Mouse (Mus musculus): ENCODE measurements at regions not wholly inside any gene's neighbourhood (a gene's known extent, or its start where the extent isn't known, plus 50 kb on each side); places are given as distances from the start of the nearest gene placed in this dataset.

DNA sequence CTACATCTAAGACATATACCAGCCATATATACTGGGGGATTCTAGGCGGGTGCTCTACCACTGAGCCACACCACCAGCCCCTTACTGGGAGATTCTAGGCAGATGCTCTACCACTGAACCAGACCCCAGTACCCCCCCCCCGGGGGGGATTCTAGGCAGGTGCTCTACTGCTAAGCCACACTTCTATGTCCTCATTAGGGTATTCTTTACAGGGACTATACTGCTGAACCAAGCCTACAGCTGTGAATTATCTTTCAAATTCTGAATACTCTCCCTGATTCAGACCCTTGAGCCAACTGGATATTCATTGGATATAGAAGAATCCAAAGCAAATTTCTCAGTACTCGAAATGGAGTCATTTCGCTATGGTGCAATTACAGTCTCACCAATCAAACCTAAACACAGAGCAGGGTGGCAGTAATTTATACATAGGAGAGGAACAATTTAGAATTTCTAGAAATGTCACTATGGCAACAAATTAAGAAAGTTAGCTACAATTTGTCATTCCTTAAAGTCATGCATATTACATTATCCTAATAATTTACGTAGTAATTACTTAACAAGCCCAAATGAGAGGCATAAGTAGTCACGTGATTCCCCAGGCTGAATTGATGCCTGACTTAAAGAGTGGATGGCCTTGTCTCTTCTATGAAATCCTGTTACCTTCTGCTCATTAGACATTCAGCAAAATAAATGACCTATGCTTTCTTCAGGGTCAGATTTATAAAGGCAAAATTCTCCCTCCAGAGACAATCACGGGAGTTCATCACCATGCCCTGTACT lies 436.8 kb upstream of the Castor2 start:
- Histone ChIP-seq H3K27me3 (replicated peaks) (no peaks in the 10 kb centered on the region), H3K4me3 (replicated peaks) (no peak overlapping the region), H3K36me3 (replicated peaks; ENCODE audit: low read length) (no peaks in the 10 kb centered on the region), H3K9me3 (peaks cover 40% of the 10 kb centered on the region), H3K4me1 (no peaks in the 10 kb centered on the region)
- TF ChIP-seq GATA1 (IDR thresholded peaks at IDR 0.05; ENCODE audit: borderline replicate concordance, low read length) = no peak
- no peak for TF ChIP-seq FLI1 (IDR thresholded peaks at IDR 0.05; ENCODE audit: low read length)

GRCm38 (mm10) chr5:133660351-133660750 lies 439.2 kb upstream of the Castor2 start:
- Histone ChIP-seq H3K36me3 (replicated peaks; ENCODE audit: low read length) (no peaks in the 10 kb centered on the region), H3K4me3 (replicated peaks) (no peak overlapping the region), H3K4me1 (no peaks in the 10 kb centered on the region), H3K9me3 (peaks cover 45% of the 10 kb centered on the region), H3K27me3 (replicated peaks) (no peaks in the 10 kb centered on the region)
- no peak for TF ChIP-seq GATA1 (IDR thresholded peaks at IDR 0.05; ENCODE audit: borderline replicate concordance, low read length)
- no peak for TF ChIP-seq FLI1 (IDR thresholded peaks at IDR 0.05; ENCODE audit: low read length)

DNA sequence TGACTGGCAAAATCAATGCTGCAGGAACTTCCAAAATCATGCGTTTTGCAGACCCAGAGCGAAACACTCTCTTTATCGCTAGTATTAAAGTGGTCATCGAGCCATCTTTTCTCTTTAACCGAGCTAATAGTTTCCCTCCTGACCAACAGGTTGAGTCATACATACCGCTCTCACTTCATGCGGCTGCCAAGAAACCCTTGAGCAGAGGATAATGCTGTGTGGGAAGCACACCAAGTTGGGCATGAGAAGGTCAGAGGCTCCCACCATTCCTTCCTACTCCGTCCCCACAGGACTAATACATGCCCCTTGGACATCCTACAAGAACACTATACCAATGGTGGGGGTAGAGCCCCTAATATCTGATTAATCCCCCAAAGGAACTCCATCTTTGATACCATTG lies 442.7 kb upstream of the Castor2 start:
- peaks cover 65% of the 10 kb centered on the region for H3K9me3 ChIP-seq
- no peaks in the 10 kb centered on the region for H3K27me3 ChIP-seq (replicated peaks)
- H3K36me3 ChIP-seq (replicated peaks; ENCODE audit: low read length) = no peaks in the 10 kb centered on the region
- TF ChIP-seq FLI1 (IDR thresholded peaks at IDR 0.05; ENCODE audit: low read length) = no peak
- no peak for TF ChIP-seq GATA1 (IDR thresholded peaks at IDR 0.05; ENCODE audit: borderline replicate concordance, low read length)
- H3K4me1 ChIP-seq = no peaks in the 10 kb centered on the region
- H3K4me3 ChIP-seq (replicated peaks) = no peak overlapping the region

- H3K4me3 ChIP-seq (replicated peaks) = no peak overlapping the region
- no peaks in the 10 kb centered on the region for H3K36me3 ChIP-seq (replicated peaks; ENCODE audit: low read length)
- peaks cover 63% of the 10 kb centered on the region for H3K9me3 ChIP-seq
- no peaks in the 10 kb centered on the region for H3K4me1 ChIP-seq
- no peak for TF ChIP-seq GATA1 (IDR thresholded peaks at IDR 0.05; ENCODE audit: borderline replicate concordance, low read length)
- no peak for TF ChIP-seq FLI1 (IDR thresholded peaks at IDR 0.05; ENCODE audit: low read length)
- H3K27me3 ChIP-seq (replicated peaks) = no peaks in the 10 kb centered on the region
Measured at GRCm38 (mm10) chr5:133653431-133653830, 446.1 kb upstream of the Castor2 start.

- Histone ChIP-seq H3K9me3 (peaks cover 62% of the 10 kb centered on the region), H3K27me3 (replicated peaks) (no peaks in the 10 kb centered on the region), H3K4me1 (no peaks in the 10 kb centered on the region), H3K36me3 (replicated peaks; ENCODE audit: low read length) (no peaks in the 10 kb centered on the region), H3K4me3 (replicated peaks) (no peak overlapping the region)
- no peak for TF ChIP-seq GATA1 (IDR thresholded peaks at IDR 0.05; ENCODE audit: borderline replicate concordance, low read length)
- no peak for TF ChIP-seq FLI1 (IDR thresholded peaks at IDR 0.05; ENCODE audit: low read length)
Measured at GRCm38 (mm10) chr5:133650246-133650645, 449.3 kb upstream of the Castor2 start.

GRCm38 (mm10) chr5:133645696-133646195 lies 453.8 kb upstream of the Castor2 start:
- Histone ChIP-seq H3K36me3 (replicated peaks; ENCODE audit: low read length) (no peaks in the 10 kb centered on the region), H3K4me1 (no peaks in the 10 kb centered on the region), H3K9me3 (peaks cover 45% of the 10 kb centered on the region), H3K27me3 (replicated peaks) (no peaks in the 10 kb centered on the region), H3K4me3 (replicated peaks) (no peak overlapping the region)
- TF ChIP-seq GATA1 (IDR thresholded peaks at IDR 0.05; ENCODE audit: borderline replicate concordance, low read length) (no peak), FLI1 (IDR thresholded peaks at IDR 0.05; ENCODE audit: low read length) (no peak)

GRCm38 (mm10) chr5:133643326-133643725 lies 456.2 kb upstream of the Castor2 start:
- Histone ChIP-seq H3K4me1 (no peaks in the 10 kb centered on the region), H3K4me3 (replicated peaks) (no peak overlapping the region), H3K9me3 (peaks cover 54% of the 10 kb centered on the region), H3K27me3 (replicated peaks) (no peaks in the 10 kb centered on the region), H3K36me3 (replicated peaks; ENCODE audit: low read length) (no peaks in the 10 kb centered on the region)
- no peak for TF ChIP-seq GATA1 (IDR thresholded peaks at IDR 0.05; ENCODE audit: borderline replicate concordance, low read length)
- TF ChIP-seq FLI1 (IDR thresholded peaks at IDR 0.05; ENCODE audit: low read length) = no peak

DNA sequence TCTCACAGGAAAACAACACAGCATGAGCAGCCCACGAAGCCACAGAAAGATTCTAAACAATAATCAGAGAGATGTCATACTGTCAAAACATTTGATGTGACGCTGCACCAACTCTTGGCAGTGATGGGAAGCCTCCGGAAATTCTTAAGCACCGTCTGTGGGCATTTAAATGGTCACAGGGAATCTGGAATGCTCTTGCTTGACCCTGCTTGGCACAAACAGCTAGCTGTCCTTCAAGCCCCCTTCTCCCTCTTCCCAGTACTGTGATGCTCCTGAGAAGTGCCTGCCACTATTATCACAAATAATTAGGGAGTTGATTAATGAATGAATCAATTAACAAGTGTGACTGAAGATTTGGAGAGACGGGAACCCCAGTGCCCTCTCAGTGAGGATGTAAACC lies 465.0 kb upstream of the Castor2 start:
- H3K4me1 ChIP-seq = no peaks in the 10 kb centered on the region
- no peak for TF ChIP-seq GATA1 (IDR thresholded peaks at IDR 0.05; ENCODE audit: borderline replicate concordance, low read length)
- no peak for TF ChIP-seq FLI1 (IDR thresholded peaks at IDR 0.05; ENCODE audit: low read length)
- H3K9me3 ChIP-seq = peaks cover 41% of the 10 kb centered on the region
- H3K27me3 ChIP-seq (replicated peaks) = no peaks in the 10 kb centered on the region
- no peaks in the 10 kb centered on the region for H3K36me3 ChIP-seq (replicated peaks; ENCODE audit: low read length)
- no peak overlapping the region for H3K4me3 ChIP-seq (replicated peaks)

- Histone ChIP-seq H3K27me3 (replicated peaks) (no peaks in the 10 kb centered on the region), H3K9me3 (peaks cover 27% of the 10 kb centered on the region), H3K4me3 (replicated peaks) (no peak overlapping the region), H3K4me1 (no peaks in the 10 kb centered on the region), H3K36me3 (replicated peaks; ENCODE audit: low read length) (no peaks in the 10 kb centered on the region)
- TF ChIP-seq FLI1 (IDR thresholded peaks at IDR 0.05; ENCODE audit: low read length) (no peak), GATA1 (IDR thresholded peaks at IDR 0.05; ENCODE audit: borderline replicate concordance, low read length) (no peak)
Measured at GRCm38 (mm10) chr5:133631812-133632211, 467.7 kb upstream of the Castor2 start.

- no peak for TF ChIP-seq GATA1 (IDR thresholded peaks at IDR 0.05; ENCODE audit: borderline replicate concordance, low read length)
- H3K36me3 ChIP-seq (replicated peaks; ENCODE audit: low read length) = no peaks in the 10 kb centered on the region
- no peaks in the 10 kb centered on the region for H3K4me1 ChIP-seq
- H3K4me3 ChIP-seq (replicated peaks) = no peak overlapping the region
- peaks cover 60% of the 10 kb centered on the region for H3K9me3 ChIP-seq
- no peaks in the 10 kb centered on the region for H3K27me3 ChIP-seq (replicated peaks)
Measured at GRCm38 (mm10) chr5:133619347-133619746, 480.2 kb upstream of the Castor2 start.

Measured in megakaryocyte, embryonic 14.5 days (primary cell).